Mouse (Mus musculus): ENCODE results near the gene Slc36a1. TPM values are rescaled to one million over a fixed set of nuclear protein-coding genes. Genes with fewer than 3 reads are reported as not detected.

The Slc36a1 gene
- polyA plus RNA-seq, 1 experiment from 2014 or later = 1.8 TPM

DNA sequence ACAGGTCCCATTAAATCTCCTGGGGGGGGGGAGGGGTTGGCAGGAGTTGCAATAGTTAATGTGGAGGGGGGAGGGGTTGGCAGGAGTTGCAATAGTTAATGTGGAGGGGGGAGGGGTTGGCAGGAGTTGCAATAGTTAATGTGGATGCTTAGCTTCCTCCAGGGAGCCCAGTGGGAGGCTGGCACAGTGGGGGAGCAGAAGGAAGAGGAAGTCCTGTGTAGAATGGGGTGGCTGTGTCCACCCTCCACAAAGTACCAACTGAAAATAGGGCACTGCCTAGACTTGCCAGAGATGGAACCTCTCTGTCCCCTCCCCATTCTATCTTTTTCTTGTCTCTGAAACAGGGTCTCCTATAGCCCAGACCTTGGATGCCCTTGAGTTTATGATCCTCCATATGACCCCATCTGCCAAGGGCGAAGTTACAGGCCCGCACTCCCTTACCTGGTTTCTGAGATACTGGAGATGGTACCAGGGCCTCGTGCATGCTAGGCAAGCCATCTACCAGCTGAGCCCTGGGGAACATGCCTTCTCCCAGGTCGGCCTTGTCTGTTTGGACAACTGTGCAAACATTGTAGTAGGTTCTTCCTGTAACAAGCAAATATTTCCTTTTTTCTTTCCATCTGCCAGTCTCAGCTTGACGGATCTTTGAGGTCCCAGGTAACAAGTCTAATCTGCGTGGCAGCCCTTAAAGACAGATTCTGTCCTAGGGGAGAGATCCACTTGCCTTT is 5.6 kb downstream of the Slc36a1 start:
- ATAC-seq (ENCODE audit: low read depth) = peak; percentile 21; the same call in 1 of the 2 replicates
- DNase-seq = no peak
- H3K4me3 ChIP-seq (replicated peaks) = no peak overlapping the region
- H3K4me2 ChIP-seq = peak overlapping the region; percentile 33
- no peaks in the 10 kb centered on the region for H3K9me3 ChIP-seq (replicated peaks)
- WGBS (ENCODE audit: insufficient replicate concordance) = 59% methylated on average over 6 of the region's 6 CpGs
- H3K27ac ChIP-seq = peak overlapping the region; percentile 76; the same call in 1 of the 2 replicates
- H3K27me3 ChIP-seq = no peaks in the 10 kb centered on the region
- peaks cover 69% of the 10 kb centered on the region for H3K4me1 ChIP-seq (replicated peaks)
- no peak overlapping the region for H3K9ac ChIP-seq
- H3K36me3 ChIP-seq = peaks cover 13% of the 10 kb centered on the region; the same call in 1 of the 2 replicates

DNA sequence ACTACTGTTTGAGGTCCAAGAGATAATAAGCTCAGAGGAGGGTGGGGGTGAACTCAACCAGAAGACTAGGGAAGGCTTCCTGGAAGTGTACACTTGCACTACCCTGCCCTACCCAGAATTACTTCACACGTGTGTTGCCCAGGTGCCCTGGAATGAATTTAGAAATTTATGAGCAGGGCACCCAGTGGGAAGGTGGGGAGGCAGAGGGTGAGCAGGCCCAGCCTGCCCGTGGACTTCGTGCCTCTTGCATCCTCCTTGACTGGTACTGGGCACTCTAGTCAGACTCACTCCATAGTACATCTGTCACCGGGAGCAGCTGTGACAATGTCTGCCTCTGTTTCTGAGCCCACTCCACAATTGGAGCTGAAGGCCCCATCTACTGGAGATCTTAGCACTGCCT is 9.4 kb downstream of the Slc36a1 start:
- DNase-seq (no peak), ATAC-seq (ENCODE audit: low read depth) (no peak)
- Histone ChIP-seq H3K9ac (no peak overlapping the region), H3K9me3 (replicated peaks) (no peaks in the 10 kb centered on the region), H3K27me3 (no peaks in the 10 kb centered on the region), H3K36me3 (peaks cover 16% of the 10 kb centered on the region), H3K27ac (no peak overlapping the region), H3K4me2 (no peak overlapping the region), H3K4me1 (replicated peaks) (peaks cover 78% of the 10 kb centered on the region), H3K4me3 (replicated peaks) (no peak overlapping the region)
- WGBS (ENCODE audit: insufficient replicate concordance) = 75% methylated on average over 4 of the region's 4 CpGs

DNA sequence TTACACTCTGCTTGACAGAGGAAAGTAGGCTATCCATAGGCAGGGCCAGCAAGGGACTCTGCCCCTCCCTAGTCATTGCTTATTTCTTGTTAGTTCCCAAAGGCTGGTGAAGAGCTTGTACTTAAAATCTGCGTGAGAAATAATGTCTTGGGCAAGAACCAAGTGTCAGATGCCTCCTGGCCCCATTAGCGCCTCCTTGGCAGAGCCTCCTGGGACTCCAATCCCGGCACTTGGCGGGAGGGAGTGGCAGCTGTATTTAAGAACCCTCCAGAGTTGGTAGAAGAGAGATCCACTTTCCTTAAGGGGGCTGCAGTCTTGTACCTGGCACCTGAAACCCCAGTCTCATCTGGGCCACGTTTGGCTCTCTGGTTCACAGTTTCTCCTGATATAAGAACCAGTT is 10.0 kb downstream of the Slc36a1 start:
- no peak overlapping the region for H3K9ac ChIP-seq
- peaks cover 77% of the 10 kb centered on the region for H3K4me1 ChIP-seq (replicated peaks)
- H3K4me3 ChIP-seq (replicated peaks) = no peak overlapping the region
- H3K9me3 ChIP-seq (replicated peaks) = no peaks in the 10 kb centered on the region
- DNase-seq (no peak), ATAC-seq (ENCODE audit: low read depth) (no peak)
- peaks cover 20% of the 10 kb centered on the region for H3K36me3 ChIP-seq
- H3K27me3 ChIP-seq = no peaks in the 10 kb centered on the region
- H3K4me2 ChIP-seq = no peak overlapping the region
- 70% methylated on average over 5 of the region's 5 CpGs for WGBS (ENCODE audit: insufficient replicate concordance)
- no peak overlapping the region for H3K27ac ChIP-seq

DNA sequence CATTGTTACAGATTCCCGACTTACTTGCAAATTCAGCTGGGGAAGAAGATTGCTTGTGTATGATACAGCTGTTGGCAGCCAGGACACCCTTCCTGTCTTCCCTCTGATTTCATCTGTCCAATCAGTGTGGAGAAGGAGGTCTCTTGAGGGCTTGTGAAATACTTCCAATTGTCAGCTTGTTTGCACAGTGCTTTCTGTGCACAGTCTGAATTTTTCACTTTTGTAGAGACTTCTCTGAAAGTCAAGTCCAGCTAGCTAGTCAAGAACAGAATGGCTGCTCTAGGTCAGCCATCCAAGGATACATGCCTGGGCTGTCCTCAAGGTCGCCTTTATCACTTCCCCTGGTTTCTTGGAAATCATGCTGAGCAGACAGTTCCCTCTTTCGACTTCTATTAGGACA is 10.8 kb downstream of the Slc36a1 start:
- peaks cover 72% of the 10 kb centered on the region for H3K4me1 ChIP-seq (replicated peaks)
- no peak overlapping the region for H3K27ac ChIP-seq
- DNase-seq = no peak

DNA sequence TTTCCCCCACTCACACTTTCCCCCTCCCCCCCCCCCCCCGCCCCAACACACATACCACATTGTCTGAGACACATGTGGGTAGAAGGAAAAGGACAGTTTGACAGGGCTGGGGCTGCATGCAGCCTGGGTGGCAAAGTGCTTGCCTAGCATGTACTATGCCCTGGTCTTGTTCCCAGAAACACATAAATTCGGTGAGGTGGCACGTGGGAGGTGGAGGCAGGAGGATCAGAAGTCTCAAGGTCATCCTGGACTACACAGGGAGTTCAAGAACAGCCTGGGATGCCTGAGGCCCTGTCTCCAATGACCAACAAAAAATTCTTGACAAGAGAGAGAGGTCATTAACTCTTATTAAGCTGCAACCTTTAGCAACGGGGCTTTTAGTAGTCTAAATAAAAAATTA is 11.9 kb downstream of the Slc36a1 start:
- Histone ChIP-seq H3K4me3 (replicated peaks) (no peak overlapping the region), H3K4me2 (no peak overlapping the region), H3K9ac (no peak overlapping the region), H3K36me3 (peaks cover 37% of the 10 kb centered on the region), H3K27me3 (no peaks in the 10 kb centered on the region), H3K27ac (no peak overlapping the region), H3K9me3 (replicated peaks) (no peaks in the 10 kb centered on the region), H3K4me1 (replicated peaks) (peaks cover 66% of the 10 kb centered on the region)
- 75% methylated on average over 3 of the region's 4 CpGs for WGBS (ENCODE audit: insufficient replicate concordance)
- DNase-seq (no peak), ATAC-seq (ENCODE audit: low read depth) (no peak)

More for the DNA sequence above, 10.8 kb downstream of the Slc36a1 start:
- Histone ChIP-seq H3K4me3 (replicated peaks) (no peak overlapping the region), H3K27me3 (no peaks in the 10 kb centered on the region), H3K9ac (no peak overlapping the region), H3K36me3 (peaks cover 28% of the 10 kb centered on the region), H3K9me3 (replicated peaks) (no peaks in the 10 kb centered on the region), H3K4me2 (no peak overlapping the region)
- WGBS (ENCODE audit: insufficient replicate concordance) = 52% methylated on average over 3 of the region's 3 CpGs
- no peak for ATAC-seq (ENCODE audit: low read depth)

DNA sequence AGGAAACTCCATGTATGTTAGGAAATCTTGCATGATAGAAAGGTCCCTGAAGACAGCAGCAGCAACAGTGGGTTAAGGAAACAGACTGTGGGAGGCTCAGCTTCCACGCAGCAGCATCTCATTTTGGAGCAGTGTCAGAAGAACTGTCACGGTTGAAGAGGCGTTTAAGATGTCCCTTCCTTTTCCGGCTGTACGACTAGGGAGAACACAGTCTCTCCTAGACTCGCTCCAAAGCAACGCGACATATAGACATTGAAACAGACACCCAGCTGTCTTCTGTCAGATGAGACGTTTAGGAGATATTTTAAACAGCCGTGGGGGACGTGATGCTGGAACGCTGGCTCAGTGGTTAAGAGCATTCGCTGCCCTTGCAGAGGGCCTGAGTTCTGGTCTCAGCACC is 12.7 kb downstream of the Slc36a1 start:
- no peak for ATAC-seq (ENCODE audit: low read depth)
- no peak overlapping the region for H3K4me2 ChIP-seq
- H3K4me1 ChIP-seq (replicated peaks) = peaks cover 59% of the 10 kb centered on the region
- H3K9me3 ChIP-seq (replicated peaks) = no peaks in the 10 kb centered on the region
- no peaks in the 10 kb centered on the region for H3K27me3 ChIP-seq
- 81% methylated on average over 13 of the region's 13 CpGs for WGBS (ENCODE audit: insufficient replicate concordance)
- DNase-seq = no peak
- no peak overlapping the region for H3K4me3 ChIP-seq (replicated peaks)
- H3K9ac ChIP-seq = no peak overlapping the region
- H3K27ac ChIP-seq = peak overlapping the region; percentile 53
- H3K36me3 ChIP-seq = peaks cover 45% of the 10 kb centered on the region

DNA sequence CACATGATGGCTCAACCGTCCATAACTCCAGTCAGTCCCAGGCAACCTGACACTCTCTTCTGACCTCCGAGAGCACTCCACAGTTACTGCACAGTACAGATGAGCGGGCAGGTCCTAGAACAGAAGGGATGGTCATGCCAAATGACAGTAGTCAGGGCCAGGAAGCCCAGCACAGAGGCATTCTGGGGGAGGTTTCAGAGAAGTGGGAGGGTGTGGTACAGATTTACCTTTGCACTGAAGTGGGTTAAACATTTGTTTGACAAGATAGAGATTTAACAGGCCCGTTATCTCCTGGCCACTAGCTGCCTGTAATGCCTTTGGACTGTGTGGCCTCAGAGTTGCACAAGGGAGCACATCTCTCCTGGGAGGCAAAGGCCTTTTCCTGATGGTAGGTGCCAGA is 13.3 kb downstream of the Slc36a1 start:
- DNase-seq (no peak), ATAC-seq (ENCODE audit: low read depth) (peak; percentile 66)
- Histone ChIP-seq H3K9ac (no peak overlapping the region), H3K36me3 (peaks cover 49% of the 10 kb centered on the region), H3K27ac (peak overlapping the region; percentile 71), H3K27me3 (no peaks in the 10 kb centered on the region), H3K4me3 (replicated peaks) (no peak overlapping the region), H3K4me1 (replicated peaks) (peaks cover 53% of the 10 kb centered on the region), H3K4me2 (no peak overlapping the region), H3K9me3 (replicated peaks) (no peaks in the 10 kb centered on the region)
- 61% methylated on average over 4 of the region's 4 CpGs for WGBS (ENCODE audit: insufficient replicate concordance)

DNA sequence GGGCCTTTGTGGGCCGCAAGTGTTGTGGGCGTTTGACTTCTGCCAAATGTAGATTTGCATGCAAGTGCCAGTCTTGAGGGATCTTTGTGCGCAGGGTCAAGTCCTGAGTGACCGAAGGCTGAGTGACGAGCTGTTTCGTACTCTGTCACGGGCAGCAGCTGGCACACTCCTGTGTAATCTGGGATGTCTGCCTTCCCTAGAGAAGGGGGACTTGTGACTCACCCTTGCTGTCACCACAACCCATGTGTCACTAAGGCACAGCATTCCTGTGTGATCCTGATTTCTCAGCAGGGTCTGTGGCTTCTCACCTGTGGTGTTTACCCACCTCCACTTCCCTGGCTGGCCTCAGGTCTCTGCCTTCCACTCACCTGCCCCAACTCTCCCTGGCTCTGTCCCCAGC is 13.7 kb downstream of the Slc36a1 start:
- DNase-seq = no peak
- Histone ChIP-seq H3K27ac (peak overlapping the region; percentile 71), H3K4me1 (replicated peaks) (peaks cover 52% of the 10 kb centered on the region), H3K4me3 (replicated peaks) (no peak overlapping the region), H3K9me3 (replicated peaks) (no peaks in the 10 kb centered on the region), H3K36me3 (peaks cover 49% of the 10 kb centered on the region), H3K27me3 (no peaks in the 10 kb centered on the region), H3K4me2 (no peak overlapping the region), H3K9ac (no peak overlapping the region)
- no peak; the same call in 1 of the 2 replicates for ATAC-seq (ENCODE audit: low read depth)
- WGBS (ENCODE audit: insufficient replicate concordance) = 74% methylated on average over 7 of the region's 7 CpGs

DNA sequence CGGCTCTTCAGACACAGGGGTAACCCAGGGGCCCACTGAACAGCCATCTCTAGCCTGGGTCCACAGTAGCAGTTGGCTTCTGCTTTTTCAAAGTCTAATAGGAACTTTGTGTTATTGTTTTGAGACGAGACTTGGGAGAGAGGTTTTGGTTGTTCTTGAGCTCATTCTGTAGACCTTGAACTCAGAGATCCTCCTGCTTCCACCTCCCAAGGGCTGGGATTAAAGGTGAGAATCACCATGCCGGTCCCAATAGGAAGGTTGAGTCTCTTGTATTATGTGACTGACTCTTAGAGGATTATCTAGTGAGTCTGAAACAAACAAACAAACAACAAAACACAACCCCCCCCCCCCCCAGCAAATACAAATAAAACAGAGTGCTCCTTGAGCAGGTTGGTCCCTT is 14.3 kb downstream of the Slc36a1 start:
- Histone ChIP-seq H3K27me3 (no peaks in the 10 kb centered on the region), H3K4me3 (replicated peaks) (no peak overlapping the region), H3K27ac (peak overlapping the region; percentile 71; the same call in 1 of the 2 replicates), H3K9me3 (replicated peaks) (no peaks in the 10 kb centered on the region), H3K4me2 (no peak overlapping the region), H3K9ac (no peak overlapping the region), H3K4me1 (replicated peaks) (peaks cover 46% of the 10 kb centered on the region), H3K36me3 (peaks cover 52% of the 10 kb centered on the region)
- 70% methylated on average over 3 of the region's 3 CpGs for WGBS (ENCODE audit: insufficient replicate concordance)
- no peak for ATAC-seq (ENCODE audit: low read depth)
- no peak for DNase-seq

DNA sequence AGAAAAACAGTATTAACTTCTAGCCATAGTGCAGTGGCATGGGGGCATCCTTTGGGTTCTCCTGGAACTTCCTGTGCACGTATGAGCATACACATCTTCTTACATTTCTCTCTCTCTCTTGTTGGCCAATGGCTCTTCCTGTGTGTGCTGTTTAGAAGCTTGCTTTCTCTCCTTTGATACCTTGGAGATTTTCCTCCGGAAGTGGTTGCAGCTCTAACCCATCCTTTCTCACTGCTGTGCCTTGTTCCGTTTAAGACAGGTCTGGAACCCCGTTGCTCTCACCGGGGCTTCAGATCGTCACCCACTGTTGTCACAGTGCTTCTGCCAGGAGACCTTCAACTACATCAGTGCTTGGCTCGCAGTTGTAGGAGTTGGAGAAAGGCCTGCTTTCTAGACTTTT is 17.2 kb downstream of the Slc36a1 start:
- no peak for DNase-seq
- ATAC-seq (ENCODE audit: low read depth) = no peak
- Histone ChIP-seq H3K4me2 (no peak overlapping the region), H3K9me3 (replicated peaks) (no peaks in the 10 kb centered on the region), H3K27ac (no peak overlapping the region), H3K36me3 (peaks cover 65% of the 10 kb centered on the region), H3K27me3 (no peaks in the 10 kb centered on the region), H3K9ac (no peak overlapping the region), H3K4me1 (replicated peaks) (peaks cover 21% of the 10 kb centered on the region), H3K4me3 (replicated peaks) (no peak overlapping the region)
- WGBS (ENCODE audit: insufficient replicate concordance) = 70% methylated on average over 7 of the region's 7 CpGs

DNA sequence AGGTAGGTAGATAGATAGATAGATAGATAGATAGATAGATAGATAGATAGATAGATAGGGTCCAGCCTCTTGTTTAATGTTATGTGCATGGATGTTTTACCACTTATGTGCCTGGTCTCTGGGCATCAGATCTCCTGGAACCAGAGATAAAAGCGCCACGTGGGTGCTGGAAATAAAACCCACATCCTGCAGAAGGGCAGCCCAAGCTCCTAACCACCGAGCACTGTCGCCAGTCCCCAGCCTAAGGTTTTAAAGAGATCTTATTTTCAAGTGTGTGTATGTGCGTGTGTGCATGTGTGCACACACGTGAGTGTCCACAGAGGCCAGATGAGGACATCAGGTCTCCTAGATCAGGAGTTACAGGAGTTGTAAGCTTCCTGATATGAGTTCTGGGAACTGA is 26.9 kb downstream of the Slc36a1 start:
- H3K36me3 ChIP-seq = peaks cover 37% of the 10 kb centered on the region
- DNase-seq (no peak), ATAC-seq (ENCODE audit: low read depth) (no peak)
- no peak overlapping the region for H3K4me2 ChIP-seq
- H3K9me3 ChIP-seq (replicated peaks) = no peaks in the 10 kb centered on the region
- H3K27me3 ChIP-seq = no peaks in the 10 kb centered on the region
- no peaks in the 10 kb centered on the region for H3K4me1 ChIP-seq (replicated peaks)
- no peak overlapping the region for H3K4me3 ChIP-seq (replicated peaks)
- no peak overlapping the region for H3K27ac ChIP-seq
- no peak overlapping the region for H3K9ac ChIP-seq
- 53% methylated on average over 6 of the region's 6 CpGs for WGBS (ENCODE audit: insufficient replicate concordance)

DNA sequence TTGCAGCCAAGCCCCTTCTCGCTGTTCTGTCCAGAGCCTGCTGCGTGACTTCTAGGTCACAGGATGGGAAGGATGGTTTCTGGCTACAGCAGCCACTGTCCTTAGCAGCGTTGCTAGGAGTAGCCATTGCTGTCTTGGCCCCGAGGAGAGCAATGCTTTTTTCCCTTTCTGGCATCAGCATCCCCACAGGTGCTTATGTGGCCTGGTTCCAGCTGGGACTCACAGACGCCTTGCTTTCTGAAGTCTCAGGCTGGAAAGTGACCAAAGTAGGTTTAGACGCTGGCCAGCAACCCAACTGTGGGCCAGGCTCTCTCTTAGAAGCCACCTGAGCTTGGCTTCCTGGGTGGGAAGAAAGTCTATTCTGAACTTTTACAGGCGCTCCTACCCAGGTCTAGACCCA is 30.1 kb downstream of the Slc36a1 start:
- 77% methylated on average over 7 of the region's 7 CpGs for WGBS (ENCODE audit: insufficient replicate concordance)
- peaks cover 2% of the 10 kb centered on the region; the same call in 1 of the 2 replicates for H3K4me1 ChIP-seq (replicated peaks)
- H3K4me2 ChIP-seq = no peak overlapping the region

More for the DNA sequence above, 30.1 kb downstream of the Slc36a1 start:
- Histone ChIP-seq H3K36me3 (peaks cover 19% of the 10 kb centered on the region), H3K4me3 (replicated peaks) (no peak overlapping the region), H3K27me3 (no peaks in the 10 kb centered on the region), H3K9ac (no peak overlapping the region), H3K9me3 (replicated peaks) (no peaks in the 10 kb centered on the region), H3K27ac (no peak overlapping the region)
- DNase-seq (no peak), ATAC-seq (ENCODE audit: low read depth) (no peak)
